Mouse (Mus musculus) adrenal gland, adult (tissue): Measurements from ENCODE around the gene Ddx23.
A peak's percentile ranks its signal among the peaks of the same experiment; 100 is the strongest.

ENCODE experiments used
- DNase-seq, 2 experiments: peaks; one replicate each; pipeline ENCODE4 v3.0.0; 2022 to 2023; ENCODE audit warnings: low spot score in 1 of 2; ENCODE audit not compliant: inconsistent age in 2 of 2

Ddx23 gene

GRCm38 (mm10) chr15:98662567-98663545 lies at the start of gene Ddx23:
Ddx23 (minus strand) TSS chr15:98662894.
- peak; percentile 96 to 98 for DNase-seq

- DNase-seq: peak; percentile 52 to 78
These were observed 47.7 kb upstream of the Ddx23 start for GRCm38 (mm10) chr15:98710442-98710841.

- peak; percentile 82 to 94 for DNase-seq
These were observed 45.2 kb upstream of the Ddx23 start, which contains the start of gene Ccdc65 for GRCm38 (mm10) chr15:98707766-98708372. Ccdc65 (plus strand) TSS chr15:98708207.

- DNase-seq: no peak
These were observed 41.6 kb upstream of the Ddx23 start for GRCm38 (mm10) chr15:98704312-98704711.

GRCm38 (mm10) chr15:98699190-98700105 lies 36.8 kb upstream of the Ddx23 start:
- peak; percentile 85 to 94 for DNase-seq

- no peak for DNase-seq
These were observed 33.5 kb upstream of the Ddx23 start for GRCm38 (mm10) chr15:98696216-98696615.

- no peak for DNase-seq
These were observed 33.0 kb upstream of the Ddx23 start for GRCm38 (mm10) chr15:98695726-98696125.

GRCm38 (mm10) chr15:98692171-98692715 lies 29.5 kb upstream of the Ddx23 start:
- DNase-seq: peak; percentile 37 to 56

- no peak for DNase-seq
These were observed 28.9 kb upstream of the Ddx23 start for GRCm38 (mm10) chr15:98691486-98692147.

- no peak for DNase-seq
These were observed 27.0 kb upstream of the Ddx23 start for GRCm38 (mm10) chr15:98689682-98690081.

- no peak for DNase-seq
These were observed 23.2 kb upstream of the Ddx23 start for GRCm38 (mm10) chr15:98685926-98686325.

GRCm38 (mm10) chr15:98683746-98684145 lies 21.1 kb upstream of the Ddx23 start:
- DNase-seq: no peak

GRCm38 (mm10) chr15:98683177-98683576 lies 20.5 kb upstream of the Ddx23 start:
- DNase-seq: no peak

- DNase-seq: no peak
These were observed 18.9 kb upstream of the Ddx23 start for GRCm38 (mm10) chr15:98681633-98682032.

GRCm38 (mm10) chr15:98680660-98681059 lies 18.0 kb upstream of the Ddx23 start:
- no peak for DNase-seq

GRCm38 (mm10) chr15:98677977-98678376 lies 15.3 kb upstream of the Ddx23 start:
- DNase-seq: no peak

GRCm38 (mm10) chr15:98676940-98677728 lies 14.4 kb upstream of the Ddx23 start, which contains the start of gene Rnd1:
Rnd1 (minus strand) TSS chr15:98677461.
- peak; percentile 87 to 94 for DNase-seq

- peak in 1 of 2 experiments; percentile 41 for DNase-seq
These were observed 13.8 kb upstream of the Ddx23 start for GRCm38 (mm10) chr15:98676471-98676870.

GRCm38 (mm10) chr15:98675634-98676250 lies 13.0 kb upstream of the Ddx23 start:
- peak in 1 of 2 experiments; percentile 31 for DNase-seq
